Mouse (Mus musculus): ENCODE results near the gene Pik3r5. TPM values are rescaled to one million over a fixed set of nuclear protein-coding genes. Genes with fewer than 3 reads are reported as not detected.
A peak's percentile ranks its signal among the peaks of the same experiment; 100 is the strongest.

Gene Pik3r5
- total and polyA plus RNA-seq, 3 experiments: 3.2 to 5.7 TPM; not detected in 1

- Histone ChIP-seq H3K9ac (ENCODE audit: control insufficient read depth, low read depth, low read length, poor library complexity, severe bottlenecking) (no peak overlapping the region), H3K79me2 (ENCODE audit: control insufficient read depth, insufficient read depth, low read length, poor library complexity) (no peaks in the 10 kb centered on the region), H3K27me3 (ENCODE audit: control insufficient read depth in 1 of 2, insufficient read depth in 2 of 2, low read length in 2 of 2) (no peaks in the 10 kb centered on the region), H3K27ac (ENCODE audit: control insufficient read depth, low read depth, low read length) (no peak overlapping the region), H3K36me3 (ENCODE audit: control insufficient read depth in 1 of 2, insufficient read depth in 2 of 2, low read length in 2 of 2) (peaks cover 0 to 3% of the 10 kb centered on the region in 2 experiments; a peak in 2 of 4 replicates), H3K9me3 (replicated peaks; ENCODE audit: insufficient read depth, low read length) (no peaks in the 10 kb centered on the region), H3K4me1 (ENCODE audit: control insufficient read depth in 1 of 2, insufficient read depth in 2 of 2, low read length in 2 of 2) (peaks cover 3 to 11% of the 10 kb centered on the region in 2 experiments; a peak in 3 of 4 replicates), H3K4me3 (ENCODE audit: control insufficient read depth in 1 of 2, insufficient read depth in 1 of 2, low read depth in 2 of 2, low read length in 2 of 2) (no peak overlapping the region)
- TF ChIP-seq RCOR1 (IDR thresholded peaks at IDR 0.05; ENCODE audit: low read depth, low read length) (no peak), ZNF384 (IDR thresholded peaks at IDR 0.05; ENCODE audit: low read depth, low read length) (peak; percentile 52; the same call in 1 of the 2 replicates), RAD21 (IDR thresholded peaks at IDR 0.05; ENCODE audit: low read depth, low read length) (no peak), POLR2AphosphoS5 (IDR thresholded peaks at IDR 0.05; ENCODE audit: borderline replicate concordance, low read depth, low read length) (no peak)
- DNase-seq (ENCODE audit: low read depth, low spot score): no peak
Measured at GRCm38 (mm10) chr11:68482001-68482400, 50.1 kb downstream of the Pik3r5 start.

- Histone ChIP-seq H3K4me3 (ENCODE audit: control insufficient read depth in 1 of 2, insufficient read depth in 1 of 2, low read depth in 2 of 2, low read length in 2 of 2) (peak overlapping the region; percentile 24 to 25; a peak in 3 of 4 replicates), H3K27ac (ENCODE audit: control insufficient read depth, low read depth, low read length) (no peak overlapping the region)
- TF ChIP-seq POLR2AphosphoS5 (IDR thresholded peaks at IDR 0.05; ENCODE audit: borderline replicate concordance, low read depth, low read length) (no peak), MAFK (IDR thresholded peaks at IDR 0.05; ENCODE audit: borderline replicate concordance, low read depth, low read length) (no peak), MEF2A (IDR thresholded peaks at IDR 0.05; ENCODE audit: extremely low read depth, insufficient replicate concordance, low read depth, low read length, poor library complexity, severe bottlenecking) (no peak), E2F4 (IDR thresholded peaks at IDR 0.05; ENCODE audit: borderline replicate concordance, low read depth, low read length) (no peak), BHLHE40 (IDR thresholded peaks at IDR 0.05; ENCODE audit: borderline replicate concordance, low read depth, low read length) (no peak; the same call in 1 of the 2 replicates), ZNF384 (IDR thresholded peaks at IDR 0.05; ENCODE audit: low read depth, low read length) (no peak), ETS1 (IDR thresholded peaks at IDR 0.05; ENCODE audit: low read depth, low read length) (peak; percentile 65), POLR2A (IDR thresholded peaks at IDR 0.05; ENCODE audit: control insufficient read depth in 1 of 2, insufficient read depth in 1 of 2, low read depth in 1 of 2, low read length in 2 of 2, poor library complexity in 1 of 2) (no peak), KAT2A (conservative IDR thresholded peaks at IDR 0.05; ENCODE audit: low read depth, low read length) (no peak), EP300 (IDR thresholded peaks at IDR 0.05; ENCODE audit: low read depth in 1 of 2, low read length in 2 of 2) (peak; percentile 42 to 75; a peak in 3 of 4 replicates), CHD1 (IDR thresholded peaks at IDR 0.05; ENCODE audit: low read depth, low read length) (no peak), CTCF (IDR thresholded peaks at IDR 0.05 in 2 of 3, conservative IDR thresholded peaks at IDR 0.05 in 1 of 3; ENCODE audit: control insufficient read depth in 1 of 3, insufficient read depth in 1 of 3, low read depth in 2 of 3, low read length in 3 of 3, poor library complexity in 1 of 3, severe bottlenecking in 1 of 3) (no peak), USF2 (IDR thresholded peaks at IDR 0.05; ENCODE audit: borderline replicate concordance in 1 of 2, insufficient read depth in 1 of 2, low read depth in 1 of 2, low read length in 2 of 2) (no peak), USF1 (IDR thresholded peaks at IDR 0.05; ENCODE audit: low read depth, low read length) (no peak; the same call in 1 of the 2 replicates), GATA1 (IDR thresholded peaks at IDR 0.05; ENCODE audit: low read depth, low read length) (peak; percentile 63), ZKSCAN1 (IDR thresholded peaks at IDR 0.05; ENCODE audit: low read depth, low read length) (no peak), TAL1 (IDR thresholded peaks at IDR 0.05; ENCODE audit: low read length) (peak; percentile 14; the same call in 1 of the 2 replicates), ZMIZ1 (IDR thresholded peaks at IDR 0.05; ENCODE audit: low read depth, low read length) (no peak), RAD21 (IDR thresholded peaks at IDR 0.05; ENCODE audit: low read depth, low read length) (no peak), ELF1 (IDR thresholded peaks at IDR 0.05; ENCODE audit: low read depth, low read length) (peak; percentile 52; the same call in 1 of the 2 replicates), UBTF (IDR thresholded peaks at IDR 0.05; ENCODE audit: borderline replicate concordance, insufficient read depth, low read depth, low read length) (no peak), MAZ (IDR thresholded peaks at IDR 0.05; ENCODE audit: low read depth, low read length) (peak; percentile 78), MYB (IDR thresholded peaks at IDR 0.05; ENCODE audit: low read depth, low read length) (no peak), MAX (IDR thresholded peaks at IDR 0.05; ENCODE audit: low read length) (peak; percentile 93), JUND (IDR thresholded peaks at IDR 0.05; ENCODE audit: low read depth, low read length) (no peak), NRF1 (IDR thresholded peaks at IDR 0.05; ENCODE audit: insufficient read depth, low read depth, low read length, poor library complexity, severe bottlenecking) (no peak), MYC (IDR thresholded peaks at IDR 0.05; ENCODE audit: low read depth, low read length) (peak; percentile 86), SMC3 (IDR thresholded peaks at IDR 0.05; ENCODE audit: low read depth, low read length) (no peak), GABPA (IDR thresholded peaks at IDR 0.05; ENCODE audit: low read depth, low read length) (no peak)
Measured at GRCm38 (mm10) chr11:68483213-68483612, 51.3 kb downstream of the Pik3r5 start.

More at GRCm38 (mm10) chr11:68483213-68483612, 51.3 kb downstream of the Pik3r5 start:
- Histone ChIP-seq H3K4me1 (ENCODE audit: control insufficient read depth in 1 of 2, insufficient read depth in 2 of 2, low read length in 2 of 2) (peaks cover 3 to 11% of the 10 kb centered on the region in 2 experiments; a peak in 3 of 4 replicates), H3K9ac (ENCODE audit: control insufficient read depth, low read depth, low read length, poor library complexity, severe bottlenecking) (no peak overlapping the region), H3K36me3 (ENCODE audit: control insufficient read depth in 1 of 2, insufficient read depth in 2 of 2, low read length in 2 of 2) (peaks cover 0 to 3% of the 10 kb centered on the region in 2 experiments; a peak in 2 of 4 replicates), H3K9me3 (replicated peaks; ENCODE audit: insufficient read depth, low read length) (no peaks in the 10 kb centered on the region), H3K27me3 (ENCODE audit: control insufficient read depth in 1 of 2, insufficient read depth in 2 of 2, low read length in 2 of 2) (no peaks in the 10 kb centered on the region), H3K79me2 (ENCODE audit: control insufficient read depth, insufficient read depth, low read length, poor library complexity) (no peaks in the 10 kb centered on the region)
- DNase-seq (ENCODE audit: low read depth, low spot score): peak; percentile 91
